Mouse (Mus musculus) liver, postnatal 0 days (tissue): Measurements from ENCODE around the gene Pole3.

Source experiments
- CTCF ChIP-seq: sonication (generic); IDR thresholded peaks from 2 replicates; pipeline ENCODE4 v1.5.1; 2016; ENCODE audit warnings: antibody characterized with exemption, low read depth
- EP300 ChIP-seq: IDR thresholded peaks from 2 replicates; pipeline ENCODE4 v1.6.1; 2016; ENCODE audit warnings: antibody characterized with exemption, low read depth, mild to moderate bottlenecking

- TF ChIP-seq CTCF = no peak
- no peak for TF ChIP-seq EP300
Observed at GRCm38 (mm10) chr4:62475793-62476192, 49.1 kb downstream of the Pole3 start.
